Mouse (Mus musculus) CH12.LX (cell line): ENCODE measurements around the gene Entr1. TPM values are rescaled to one million over a fixed set of nuclear protein-coding genes. Genes with fewer than 3 reads are reported as not detected.

Source experiments
- DNase-seq: peaks from one replicate; pipeline ENCODE4 v3.0.0-alpha.2; 2013; ENCODE audit errors: extremely low read depth
- H3K27ac ChIP-seq: 2 replicates; pipeline ENCODE4 v1.5.1; 2012; ENCODE audit warnings: low read depth, mild to moderate bottlenecking, control low read depth, moderate library complexity; ENCODE audit not compliant: insufficient read depth
- H3K27me3 ChIP-seq: replicated peaks from 2 replicates; pipeline ENCODE3; 2012; ENCODE audit warnings: inconsistent platforms
- H3K36me3 ChIP-seq, 2 experiments: replicated peaks in 1 of 2; 2 replicates each; pipeline versions ENCODE3 to v1.6.1; 2012; ENCODE audit warnings: inconsistent platforms in 1 of 2, low read length in 1 of 2, mild to moderate bottlenecking in 1 of 2, mixed read lengths in 1 of 2, moderate library complexity in 1 of 2; ENCODE audit not compliant: control insufficient read depth in 1 of 2, insufficient read depth in 1 of 2
- H3K4me1 ChIP-seq, 2 experiments: 2 replicates each; pipeline ENCODE4 v1.6.1; 2012; ENCODE audit warnings: inconsistent platforms in 1 of 2, moderate library complexity in 1 of 2; ENCODE audit not compliant: insufficient read depth in 2 of 2, control insufficient read depth in 1 of 2
- H3K4me2 ChIP-seq: 2 replicates; pipeline ENCODE4 v1.6.1; 2012; ENCODE audit warnings: low read depth, mild to moderate bottlenecking, control low read depth; ENCODE audit not compliant: poor library complexity, insufficient read depth, severe bottlenecking
- H3K4me3 ChIP-seq, 3 experiments: fragments of 150-350 bp in 1 of 3; sonication (generic) in 1 of 3; replicated peaks in 1 of 3; 2 replicates each; pipeline versions ENCODE3 to v1.5.1; 2011 to 2012; ENCODE audit warnings: low read depth in 2 of 3, low read length in 2 of 3, mild to moderate bottlenecking in 2 of 3, moderate library complexity in 2 of 3, control low read depth in 1 of 3, improper control_type of control experiment in 1 of 3, inconsistent platforms in 1 of 3, mixed read lengths in 1 of 3; ENCODE audit not compliant: poor library complexity in 1 of 3
- H3K79me2 ChIP-seq: replicated peaks from 2 replicates; pipeline ENCODE4 v1.6.1; 2012; ENCODE audit warnings: mild to moderate bottlenecking, moderate library complexity; ENCODE audit not compliant: control insufficient read depth, poor library complexity, insufficient read depth, severe bottlenecking; ENCODE audit errors: extremely low read depth
- H3K9ac ChIP-seq: 2 replicates; pipeline ENCODE4 v1.6.1; 2012; ENCODE audit warnings: low read depth, mild to moderate bottlenecking, control low read depth, moderate library complexity; ENCODE audit not compliant: insufficient read depth
- H3K9me3 ChIP-seq: replicated peaks from 2 replicates; pipeline ENCODE3; 2012; ENCODE audit warnings: low read length, inconsistent platforms, mixed read lengths
- BHLHE40 ChIP-seq: IDR thresholded peaks from 2 replicates; pipeline ENCODE4 v1.6.1; 2011; ENCODE audit warnings: mild to moderate bottlenecking, low read depth, low read length, improper control_type of control experiment
- CHD1 ChIP-seq: IDR thresholded peaks from 2 replicates; pipeline ENCODE4 v1.6.1; 2012; ENCODE audit warnings: low read depth, low read length, improper control_type of control experiment, inconsistent platforms
- E2F4 ChIP-seq: IDR thresholded peaks from 2 replicates; pipeline ENCODE4 v1.6.1; 2011; ENCODE audit warnings: low read depth, low read length, improper control_type of control experiment; ENCODE audit not compliant: insufficient replicate concordance
- ELF1 ChIP-seq: IDR thresholded peaks from 2 replicates; pipeline ENCODE4 v1.6.1; 2014; ENCODE audit warnings: low read depth, mild to moderate bottlenecking, inconsistent platforms, low read length, improper control_type of control experiment
- ETS1 ChIP-seq: conservative IDR thresholded peaks from 2 replicates; pipeline ENCODE4 v1.6.1; 2012; ENCODE audit warnings: low read depth, mild to moderate bottlenecking, inconsistent platforms, low read length, improper control_type of control experiment, moderate library complexity
- HCFC1 ChIP-seq: IDR thresholded peaks from 2 replicates; pipeline ENCODE4 v1.6.1; 2012; ENCODE audit warnings: low read depth, mild to moderate bottlenecking, inconsistent platforms, low read length, improper control_type of control experiment
- IRF4 ChIP-seq: IDR thresholded peaks from 2 replicates; pipeline ENCODE4 v1.6.1; 2014; ENCODE audit warnings: low read depth, mild to moderate bottlenecking, inconsistent platforms, low read length, improper control_type of control experiment
- JUND ChIP-seq: conservative IDR thresholded peaks from 2 replicates; pipeline ENCODE4 v1.6.1; 2011; ENCODE audit warnings: low read depth, low read length, improper control_type of control experiment
- MAX ChIP-seq: IDR thresholded peaks from 2 replicates; pipeline ENCODE4 v1.6.1; 2011; ENCODE audit warnings: low read length, improper control_type of control experiment
- MAZ ChIP-seq: IDR thresholded peaks from 2 replicates; pipeline ENCODE4 v1.6.1; 2012; ENCODE audit warnings: low read depth, mild to moderate bottlenecking, inconsistent platforms, low read length, improper control_type of control experiment, moderate library complexity
- MXI1 ChIP-seq: IDR thresholded peaks from 2 replicates; pipeline ENCODE4 v1.6.1; 2011; ENCODE audit warnings: mild to moderate bottlenecking, low read depth, low read length, improper control_type of control experiment
- NELFE ChIP-seq: IDR thresholded peaks from 2 replicates; pipeline ENCODE4 v1.6.1; 2011; ENCODE audit warnings: low read depth, low read length, improper control_type of control experiment
- NRF1 ChIP-seq: IDR thresholded peaks from 2 replicates; pipeline ENCODE4 v1.6.1; 2014; ENCODE audit warnings: low read depth, mild to moderate bottlenecking, inconsistent platforms, low read length, improper control_type of control experiment, moderate library complexity
- PAX5 ChIP-seq: IDR thresholded peaks from 2 replicates; pipeline ENCODE4 v1.6.1; 2012; ENCODE audit warnings: low read length, inconsistent platforms, mixed read lengths
- POLR2A ChIP-seq: IDR thresholded peaks from 2 replicates; pipeline ENCODE4 v1.6.1; 2011; ENCODE audit warnings: low read depth, mild to moderate bottlenecking, improper control_type of control experiment, low read length
- RAD21 ChIP-seq: IDR thresholded peaks from 2 replicates; pipeline ENCODE4 v1.6.1; 2011; ENCODE audit warnings: low read depth, mild to moderate bottlenecking, low read length, improper control_type of control experiment, moderate library complexity
- RCOR1 ChIP-seq: conservative IDR thresholded peaks from 2 replicates; pipeline ENCODE4 v1.6.1; 2012; ENCODE audit warnings: low read depth, mild to moderate bottlenecking, inconsistent platforms, low read length, improper control_type of control experiment
- SIN3A ChIP-seq: IDR thresholded peaks from 2 replicates; pipeline ENCODE4 v1.6.1; 2012; ENCODE audit warnings: low read length, improper control_type of control experiment, inconsistent platforms
- SMC3 ChIP-seq: IDR thresholded peaks from 2 replicates; pipeline ENCODE4 v1.6.1; 2011; ENCODE audit warnings: low read depth, low read length, improper control_type of control experiment
- TCF12 ChIP-seq: IDR thresholded peaks from 2 replicates; pipeline ENCODE4 v1.6.1; 2014; ENCODE audit warnings: low read depth, mild to moderate bottlenecking, inconsistent platforms, low read length, improper control_type of control experiment
- USF1 ChIP-seq: IDR thresholded peaks from 2 replicates; pipeline ENCODE4 v1.6.1; 2014; ENCODE audit warnings: low read depth, mild to moderate bottlenecking, inconsistent platforms, low read length, improper control_type of control experiment
- USF2 ChIP-seq: conservative IDR thresholded peaks from 2 replicates; pipeline ENCODE4 v1.6.1; 2011; ENCODE audit warnings: low read depth, low read length, improper control_type of control experiment
- ZKSCAN1 ChIP-seq: IDR thresholded peaks from 2 replicates; pipeline ENCODE4 v1.6.1; 2012; ENCODE audit warnings: low read depth, inconsistent platforms, low read length, improper control_type of control experiment, borderline replicate concordance
- ZMIZ1 ChIP-seq: IDR thresholded peaks from 2 replicates; pipeline ENCODE4 v1.6.1; 2012; ENCODE audit warnings: low read depth, mild to moderate bottlenecking, inconsistent platforms, low read length, improper control_type of control experiment
- ZNF384 ChIP-seq: IDR thresholded peaks from 2 replicates; pipeline ENCODE4 v1.6.1; 2012; ENCODE audit warnings: low read depth, low read length, improper control_type of control experiment, inconsistent platforms
- dilution Hi-C: fragments of 300-500 bp; cut with MboI; formaldehyde crosslinking; loops from 2 replicates; pipeline ENCODE4 v1.14.3; 2020; ENCODE audit warnings: low sequenced_read_pairs; ENCODE audit not compliant: extremely low pct_unique_long_range_greater_than_20kb, extremely low pct_ligation_motif_present
- in situ Hi-C: fragments of 300-500 bp; cut with MboI; formaldehyde crosslinking; loops from 3 replicates; pipeline ENCODE4 v1.14.3; 2019; ENCODE audit warnings: low sequenced_read_pairs, low pct_ligation_motif_present, low pct_unique_long_range_greater_than_20kb, mixed read lengths
- polyA plus RNA-seq: library from polyadenylated mRNA; unstranded; fragments of >175 nt; gene quantifications from 2 replicates; pipeline ENCODE4 v1.2.1, GENCODE M21; 2012; ENCODE audit warnings: low read depth; ENCODE audit not compliant: insufficient read length
- total RNA-seq, 2 experiments: library from RNA; depleted of rRNA; stranded (reverse); fragments of 300-350 nt in 1 of 2; fragments of >200 nt in 1 of 2; gene quantifications; 2 replicates each; pipeline ENCODE4 v1.2.3; 2012 to 2014

Entr1 gene
- total and polyA plus RNA-seq, 3 experiments, result 41.9 to 62.3 (median 57.3) TPM

DNA sequence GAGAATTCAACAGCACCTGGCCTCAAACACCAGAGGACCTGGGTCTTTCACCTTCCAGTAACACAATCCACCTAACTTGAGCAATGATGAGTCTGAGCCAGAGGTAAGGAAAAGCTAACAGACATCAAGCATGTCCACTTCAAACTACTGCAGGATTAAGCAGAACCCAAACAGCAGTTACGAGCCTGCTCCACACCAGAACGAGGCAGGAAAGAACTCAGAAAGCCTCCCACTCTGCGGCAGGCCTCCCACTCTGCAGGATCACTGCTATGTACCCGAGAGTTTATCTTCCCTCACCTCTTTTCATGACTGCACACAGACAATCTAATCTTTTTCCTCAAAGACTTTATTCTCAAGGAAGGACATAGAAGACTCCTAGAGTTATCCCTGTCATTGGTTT is 48.1 kb upstream of the Entr1 start:
- no peak overlapping the region for H3K27ac ChIP-seq
- no peak overlapping the region for H3K4me2 ChIP-seq
- no peaks in the 10 kb centered on the region for H3K27me3 ChIP-seq
- no peak overlapping the region for H3K9ac ChIP-seq
- in situ Hi-C loops, result no loop called here
- peaks cover 22% of the 10 kb centered on the region for H3K79me2 ChIP-seq
- dilution Hi-C loops, result no loop called here
- H3K4me3 ChIP-seq, result no peak overlapping the region
- no peak for DNase-seq
- H3K36me3 ChIP-seq, result peaks cover 74 to 91% of the 10 kb centered on the region in 2 experiments
- H3K9me3 ChIP-seq, result no peaks in the 10 kb centered on the region
- TF ChIP-seq BHLHE40, result no peak
- TF ChIP-seq HCFC1, result no peak
- no peak for TF ChIP-seq SIN3A
- TF ChIP-seq USF2, result no peak
- TF ChIP-seq ELF1, result no peak
- TF ChIP-seq ZKSCAN1, result no peak
- TF ChIP-seq PAX5, result no peak
- no peak for TF ChIP-seq IRF4
- TF ChIP-seq TCF12, result no peak
- no peak for TF ChIP-seq USF1
- TF ChIP-seq SMC3, result no peak
- TF ChIP-seq, all 38 proteins: peak for 0
- H3K4me1 ChIP-seq, result peaks cover 0 to 15% of the 10 kb centered on the region in 2 experiments; a peak in 1 of 4 replicates

- TF ChIP-seq ZKSCAN1, result no peak
- TF ChIP-seq NELFE, result no peak
- TF ChIP-seq CHD1, result no peak
- TF ChIP-seq ELF1, result no peak
- TF ChIP-seq NRF1, result no peak
- TF ChIP-seq RAD21, result no peak
- TF ChIP-seq ETS1, result no peak
- TF ChIP-seq POLR2A, result no peak
- TF ChIP-seq TCF12, result no peak
- TF ChIP-seq ZMIZ1, result no peak
- TF ChIP-seq JUND, result no peak
- TF ChIP-seq RCOR1, result no peak
- TF ChIP-seq MXI1, result no peak
- no peak for TF ChIP-seq MAX
- no peak for TF ChIP-seq E2F4
- no peak for TF ChIP-seq MAZ
- TF ChIP-seq ZNF384, result no peak
- no peak for TF ChIP-seq BHLHE40
- Histone ChIP-seq H3K9ac (no peak overlapping the region), H3K27ac (no peak overlapping the region), H3K4me3 (no peak overlapping the region), H3K79me2 (peaks cover 12% of the 10 kb centered on the region), H3K9me3 (no peaks in the 10 kb centered on the region), H3K36me3 (peaks cover 69 to 86% of the 10 kb centered on the region in 2 experiments), H3K27me3 (no peaks in the 10 kb centered on the region), H3K4me2 (no peak overlapping the region), H3K4me1 (peaks cover 0 to 15% of the 10 kb centered on the region in 2 experiments; a peak in 1 of 4 replicates)
- in situ Hi-C loops, result no loop called here
- DNase-seq, result no peak
- dilution Hi-C loops, result no loop called here
Measured at GRCm38 (mm10) chr2:26434791-26435572, 45.9 kb upstream of the Entr1 start.
